Mouse (Mus musculus) cerebellum, adult 2 months (tissue): ENCODE data around the gene Stat5b. TPM values are rescaled to one million over a fixed set of nuclear protein-coding genes. Genes with fewer than 3 reads are reported as not detected.

Experiments used
- DNase-seq, 2 experiments: peaks; one replicate each; pipeline ENCODE4 v3.0.0; 2021
- H3K27ac ChIP-seq: fragments of 200-500 bp; 2 replicates; pipeline ENCODE4 v1.5.1; 2012; ENCODE audit warnings: low read length, control low read depth, inconsistent platforms; ENCODE audit not compliant: insufficient read depth
- H3K27me3 ChIP-seq: fragments of 200-500 bp; 2 replicates; pipeline ENCODE4 v1.6.1; 2012; ENCODE audit warnings: inconsistent platforms, mild to moderate bottlenecking, low read length, moderate library complexity; ENCODE audit not compliant: control insufficient read depth, insufficient read depth
- H3K4me1 ChIP-seq: fragments of 200-500 bp; 2 replicates; pipeline ENCODE4 v1.6.1; 2011; ENCODE audit warnings: low read length; ENCODE audit not compliant: control insufficient read depth, insufficient read depth
- H3K4me3 ChIP-seq: fragments of 200-500 bp; replicated peaks from 2 replicates; pipeline ENCODE3; 2011; ENCODE audit warnings: mild to moderate bottlenecking, low read depth, low read length, control low read depth; ENCODE audit not compliant: insufficient read depth
- CTCF ChIP-seq: fragments of 200-500 bp; IDR thresholded peaks from 2 replicates; pipeline ENCODE4 v1.5.1; 2011; ENCODE audit warnings: low read depth, mild to moderate bottlenecking, control low read depth, low read length, moderate library complexity, borderline replicate concordance; ENCODE audit not compliant: insufficient read depth
- POLR2A ChIP-seq: fragments of 200-500 bp; IDR thresholded peaks from 2 replicates; pipeline ENCODE4 v1.6.1; 2011; ENCODE audit warnings: low read length, control low read depth, borderline replicate concordance; ENCODE audit not compliant: insufficient read depth
- WGBS: fragments of 180-500 bp; shearing (Covaris S2); methylation state at CpG from one replicate; pipeline ENCODE4 v1.1.7; 2018; 5-methylcytosine and 5-hydroxymethylcytosine counted together
- polyA plus RNA-seq: library from polyadenylated mRNA; depleted of rRNA; stranded (reverse); fragments of >200 nt; gene quantifications from 2 replicates; pipeline ENCODE4 v1.2.3, GENCODE M21; 2012

The Stat5b gene
- polyA plus RNA-seq, 1 experiment = 33.6 TPM

- TF ChIP-seq POLR2A (no peak), CTCF (no peak)
- Histone ChIP-seq H3K27ac (no peak overlapping the region), H3K4me3 (no peak overlapping the region), H3K4me1 (peaks cover 8% of the 10 kb centered on the region), H3K27me3 (no peaks in the 10 kb centered on the region)
- WGBS = 87% methylated on average over 15 of the region's 15 CpGs
- DNase-seq = no peak
These were observed 41.0 kb upstream of the Stat5b start for GRCm38 (mm10) chr11:100891256-100892123.

- peak in 1 of 2 experiments; percentile 41 for DNase-seq
- no peak overlapping the region for H3K27ac ChIP-seq
- 14% methylated on average over 6 of the region's 6 CpGs for WGBS
- H3K4me1 ChIP-seq = peaks cover 5% of the 10 kb centered on the region; the same call in 1 of the 2 replicates
- H3K4me3 ChIP-seq = no peak overlapping the region
- H3K27me3 ChIP-seq = no peaks in the 10 kb centered on the region
- TF ChIP-seq CTCF (no peak), POLR2A (no peak)
These were observed 40.0 kb upstream of the Stat5b start for GRCm38 (mm10) chr11:100890481-100890880.

- TF ChIP-seq POLR2A (no peak), CTCF (no peak)
These were observed 37.9 kb upstream of the Stat5b start for GRCm38 (mm10) chr11:100888348-100888820.

GRCm38 (mm10) chr11:100887764-100888163 lies 37.2 kb upstream of the Stat5b start:
- H3K4me3 ChIP-seq = no peak overlapping the region
- WGBS = 92% methylated on average over 3 of the region's 3 CpGs
- H3K4me1 ChIP-seq = peaks cover 5% of the 10 kb centered on the region; the same call in 1 of the 2 replicates
- TF ChIP-seq CTCF (no peak), POLR2A (no peak)
- no peaks in the 10 kb centered on the region for H3K27me3 ChIP-seq
- no peak for DNase-seq
- H3K27ac ChIP-seq = no peak overlapping the region

More at GRCm38 (mm10) chr11:100888348-100888820, 37.9 kb upstream of the Stat5b start:
- Histone ChIP-seq H3K4me3 (no peak overlapping the region), H3K27ac (no peak overlapping the region), H3K4me1 (peaks cover 5% of the 10 kb centered on the region; the same call in 1 of the 2 replicates), H3K27me3 (no peaks in the 10 kb centered on the region)
- no peak for DNase-seq
- 85% methylated on average over 10 of the region's 10 CpGs for WGBS

GRCm38 (mm10) chr11:100887236-100887635 lies 36.7 kb upstream of the Stat5b start:
- Histone ChIP-seq H3K27me3 (no peaks in the 10 kb centered on the region), H3K4me3 (no peak overlapping the region), H3K27ac (no peak overlapping the region), H3K4me1 (peaks cover 5% of the 10 kb centered on the region; the same call in 1 of the 2 replicates)
- DNase-seq = no peak
- no peak for TF ChIP-seq CTCF
- no peak for TF ChIP-seq POLR2A
- WGBS = 91% methylated on average over 4 of the region's 4 CpGs

- TF ChIP-seq POLR2A = no peak
- no peak for TF ChIP-seq CTCF
- DNase-seq = no peak
- H3K27ac ChIP-seq = no peak overlapping the region
- 80% methylated on average over 8 of the region's 8 CpGs for WGBS
- no peaks in the 10 kb centered on the region for H3K27me3 ChIP-seq
- H3K4me3 ChIP-seq = no peak overlapping the region
- peaks cover 4% of the 10 kb centered on the region; the same call in 1 of the 2 replicates for H3K4me1 ChIP-seq
These were observed 35.7 kb upstream of the Stat5b start for GRCm38 (mm10) chr11:100886188-100886740.

- DNase-seq = no peak
- Histone ChIP-seq H3K27ac (no peak overlapping the region), H3K4me3 (no peak overlapping the region), H3K4me1 (no peaks in the 10 kb centered on the region), H3K27me3 (no peaks in the 10 kb centered on the region)
- TF ChIP-seq CTCF = no peak
- no peak for TF ChIP-seq POLR2A
These were observed 34.9 kb upstream of the Stat5b start for GRCm38 (mm10) chr11:100885472-100885871.
